Mouse (Mus musculus) embryonic facial prominence, embryonic 12.5 days (tissue): ENCODE measurements at regions not wholly inside any gene's neighbourhood (a gene's known extent, or its start where the extent isn't known, plus 50 kb on each side); places are given as distances from the start of the nearest gene placed in this dataset.

Source experiments
- ATAC-seq: fragments of 200-750 bp; cut with Nextera tagmentation; 2 replicates; pipeline ENCODE4 v1.8.0; 2017; ENCODE audit not compliant: insufficient number of reproducible peaks, insufficient read depth, low FRiP score, low TSS enrichment
- H3K27ac ChIP-seq: fragments of 300-500 bp; sonication (generic); 2 replicates; pipeline ENCODE4 v1.5.1; 2016; ENCODE audit warnings: mild to moderate bottlenecking
- H3K27me3 ChIP-seq: fragments of 300-500 bp; sonication (generic); 2 replicates; pipeline ENCODE4 v1.6.1; 2016; ENCODE audit warnings: mild to moderate bottlenecking, moderate library complexity
- H3K36me3 ChIP-seq: fragments of 300-500 bp; sonication (generic); 2 replicates; pipeline ENCODE4 v1.6.1; 2016; ENCODE audit warnings: mild to moderate bottlenecking
- H3K4me1 ChIP-seq: fragments of 300-500 bp; sonication (generic); 2 replicates; pipeline ENCODE4 v1.6.1; 2016
- H3K4me2 ChIP-seq: fragments of 300-500 bp; sonication (generic); replicated peaks from 2 replicates; pipeline ENCODE4 v1.6.1; 2016; ENCODE audit warnings: mild to moderate bottlenecking, moderate library complexity
- H3K4me3 ChIP-seq: fragments of 300-500 bp; sonication (generic); 2 replicates; pipeline ENCODE4 v1.5.1; 2016; ENCODE audit warnings: mild to moderate bottlenecking
- H3K9ac ChIP-seq: fragments of 300-500 bp; sonication (generic); 2 replicates; pipeline ENCODE4 v1.6.1; 2016; ENCODE audit warnings: mild to moderate bottlenecking, moderate library complexity
- H3K9me3 ChIP-seq: fragments of 300-500 bp; sonication (generic); 2 replicates; pipeline ENCODE4 v1.6.1; 2016; ENCODE audit warnings: mild to moderate bottlenecking, moderate library complexity
- WGBS: fragments of 180-500 bp; shearing (Covaris S2); methylation state at CpG from one replicate; pipeline ENCODE4 v1.1.7; 2016; 5-methylcytosine and 5-hydroxymethylcytosine counted together

DNA sequence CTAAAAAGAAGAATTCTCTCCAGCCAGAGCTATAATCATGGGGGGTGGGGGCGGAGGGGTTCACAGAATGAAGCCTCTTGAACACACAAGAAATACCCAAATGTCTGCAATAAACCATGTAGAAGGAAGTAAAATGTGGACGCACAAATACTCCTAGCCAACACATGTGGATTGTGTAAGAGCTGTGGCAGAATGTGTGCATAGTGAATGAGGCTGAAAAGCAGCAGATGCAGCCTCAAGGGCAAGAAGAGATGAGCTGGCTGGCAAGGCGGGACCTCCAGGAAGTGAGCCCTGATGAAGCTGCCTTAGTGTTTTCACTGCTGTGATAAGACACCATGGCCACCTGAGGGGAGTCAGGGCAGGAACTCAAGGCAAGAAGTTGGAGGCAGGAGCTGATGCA lies 53.3 kb upstream of the Arhgap28 start:
- 89% methylated on average over 3 of the region's 3 CpGs for WGBS
- H3K9me3 ChIP-seq = no peaks in the 10 kb centered on the region
- H3K4me2 ChIP-seq = no peak overlapping the region
- H3K9ac ChIP-seq = no peak overlapping the region
- H3K4me3 ChIP-seq = no peak overlapping the region
- H3K27ac ChIP-seq = no peak overlapping the region
- H3K36me3 ChIP-seq = no peaks in the 10 kb centered on the region
- no peak for ATAC-seq
- H3K4me1 ChIP-seq = no peaks in the 10 kb centered on the region
- H3K27me3 ChIP-seq = no peaks in the 10 kb centered on the region

GRCm38 (mm10) chr17:68060455-68060854 lies 56.5 kb upstream of the Arhgap28 start:
- no peak for ATAC-seq
- H3K27ac ChIP-seq = no peak overlapping the region
- H3K36me3 ChIP-seq = no peaks in the 10 kb centered on the region
- H3K4me3 ChIP-seq = no peak overlapping the region
- no peaks in the 10 kb centered on the region for H3K9me3 ChIP-seq
- no peak overlapping the region for H3K9ac ChIP-seq
- no peaks in the 10 kb centered on the region for H3K27me3 ChIP-seq
- WGBS = 76% methylated on average over 3 of the region's 3 CpGs
- no peak overlapping the region for H3K4me2 ChIP-seq
- no peaks in the 10 kb centered on the region for H3K4me1 ChIP-seq

GRCm38 (mm10) chr17:68065751-68066150 lies 61.8 kb upstream of the Arhgap28 start:
- H3K9me3 ChIP-seq = no peaks in the 10 kb centered on the region
- peaks cover 9% of the 10 kb centered on the region for H3K4me1 ChIP-seq
- no peak overlapping the region for H3K4me2 ChIP-seq
- H3K27me3 ChIP-seq = no peaks in the 10 kb centered on the region
- no peaks in the 10 kb centered on the region for H3K36me3 ChIP-seq
- no peak overlapping the region for H3K4me3 ChIP-seq
- ATAC-seq = no peak
- H3K9ac ChIP-seq = no peak overlapping the region
- 86% methylated on average over 9 of the region's 9 CpGs for WGBS
- no peak overlapping the region for H3K27ac ChIP-seq

DNA sequence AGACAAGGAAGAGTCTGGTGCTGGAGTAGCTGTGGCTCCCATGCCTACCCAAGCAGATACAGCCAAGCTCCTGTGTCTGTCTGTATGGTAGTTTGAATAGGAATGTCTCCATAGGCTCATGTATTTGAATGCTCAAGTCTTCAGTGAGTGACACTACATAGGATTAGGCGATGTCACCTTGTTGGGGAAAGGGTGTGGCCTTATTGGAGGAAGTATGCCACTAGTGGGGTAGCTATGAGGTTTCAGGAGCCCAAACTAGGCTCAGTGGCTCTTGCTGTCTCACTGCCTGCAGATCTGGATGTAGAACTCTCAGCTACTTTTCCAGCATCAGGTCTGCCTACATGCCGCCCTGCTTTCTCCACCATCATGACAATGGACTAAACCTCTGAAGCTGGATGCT lies 62.3 kb upstream of the Arhgap28 start:
- ATAC-seq = no peak
- WGBS = 86% methylated on average over 2 of the region's 2 CpGs
- Histone ChIP-seq H3K9ac (no peak overlapping the region), H3K27ac (no peak overlapping the region), H3K9me3 (no peaks in the 10 kb centered on the region), H3K4me2 (no peak overlapping the region), H3K27me3 (no peaks in the 10 kb centered on the region), H3K4me1 (peaks cover 14% of the 10 kb centered on the region), H3K36me3 (no peaks in the 10 kb centered on the region), H3K4me3 (no peak overlapping the region)

DNA sequence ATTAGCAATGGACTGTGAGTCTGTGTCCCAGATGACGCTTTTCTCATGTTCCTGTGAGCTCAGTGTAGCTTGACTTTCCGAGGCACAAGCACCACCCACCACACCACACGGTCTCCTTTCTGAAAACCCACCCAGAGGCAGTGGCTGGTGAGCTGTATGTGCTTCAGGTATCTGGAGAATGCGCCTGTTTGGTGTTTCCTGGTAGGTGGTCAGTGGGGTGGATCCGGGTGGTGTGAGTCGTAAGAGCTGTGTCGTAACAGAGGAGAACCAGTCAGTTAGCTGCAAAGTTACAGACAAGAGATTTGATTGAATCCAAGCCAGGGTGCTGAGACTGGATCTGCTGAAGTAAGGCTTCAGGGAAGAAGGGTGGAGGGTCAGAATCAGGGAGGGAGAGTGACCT lies 65.1 kb upstream of the Arhgap28 start:
- Histone ChIP-seq H3K27me3 (no peaks in the 10 kb centered on the region), H3K36me3 (no peaks in the 10 kb centered on the region), H3K9ac (no peak overlapping the region), H3K27ac (0 out of 2 replicates have a peak overlapping the region, but pooled peaks have one; percentile 36), H3K4me1 (peaks cover 21% of the 10 kb centered on the region), H3K4me3 (no peak overlapping the region), H3K4me2 (no peak overlapping the region), H3K9me3 (no peaks in the 10 kb centered on the region)
- no peak for ATAC-seq
- WGBS = 66% methylated on average over 7 of the region's 7 CpGs

DNA sequence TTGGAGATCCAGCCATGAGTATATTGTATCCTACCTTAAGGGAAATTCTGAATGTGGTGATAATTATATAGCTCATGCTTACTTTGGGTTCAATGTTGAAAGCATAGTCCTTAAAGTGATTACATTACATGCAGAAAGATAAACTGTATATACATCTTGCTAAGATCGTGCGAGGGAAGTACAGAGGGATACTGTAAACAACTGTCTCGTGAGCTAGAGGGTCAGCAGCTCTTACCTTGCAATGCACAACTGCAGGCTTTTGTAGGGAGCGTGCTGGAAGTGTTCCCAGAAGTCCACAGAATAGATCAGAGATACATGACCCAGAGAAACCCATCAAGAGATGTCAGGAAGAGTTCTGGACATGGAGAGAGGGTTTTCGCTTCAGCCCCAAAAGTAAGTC lies 65.6 kb upstream of the Arhgap28 start:
- WGBS = 75% methylated on average over 5 of the region's 5 CpGs
- H3K36me3 ChIP-seq = no peaks in the 10 kb centered on the region
- H3K27me3 ChIP-seq = no peaks in the 10 kb centered on the region
- ATAC-seq = no peak
- H3K4me3 ChIP-seq = no peak overlapping the region
- peaks cover 21% of the 10 kb centered on the region for H3K4me1 ChIP-seq
- no peak overlapping the region for H3K9ac ChIP-seq
- H3K27ac ChIP-seq = no peak overlapping the region
- no peak overlapping the region for H3K4me2 ChIP-seq
- no peaks in the 10 kb centered on the region for H3K9me3 ChIP-seq

DNA sequence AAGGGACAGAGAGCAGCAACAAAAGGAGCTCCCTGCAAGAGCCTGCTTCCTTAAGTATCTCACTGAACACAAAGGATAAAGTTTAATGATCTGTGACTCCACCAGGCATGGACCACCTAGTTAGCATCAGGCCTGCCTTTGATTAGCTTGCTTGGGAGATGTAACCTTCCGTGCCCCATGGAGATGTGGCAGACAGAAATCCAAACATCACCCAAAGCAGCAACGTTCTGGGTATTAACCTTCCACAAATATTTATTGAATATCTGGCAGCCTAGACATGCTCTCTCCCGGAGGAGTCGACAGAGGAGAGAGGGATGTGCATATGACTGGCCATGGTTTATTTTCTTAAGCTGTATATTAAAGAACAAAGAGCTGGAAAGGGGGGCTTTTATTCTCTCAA lies 67.6 kb upstream of the Arhgap28 start:
- ATAC-seq = no peak

GRCm38 (mm10) chr17:68075712-68076111 lies 71.8 kb upstream of the Arhgap28 start:
- H3K9me3 ChIP-seq = no peaks in the 10 kb centered on the region
- H3K27ac ChIP-seq = peak overlapping the region; percentile 59
- 69% methylated on average over 2 of the region's 2 CpGs for whole genome bisulfite sequencing

More for the DNA sequence above, 67.6 kb upstream of the Arhgap28 start:
- WGBS = 17% methylated on average over 4 of the region's 4 CpGs
- Histone ChIP-seq H3K4me1 (peaks cover 24% of the 10 kb centered on the region), H3K27me3 (no peaks in the 10 kb centered on the region), H3K4me2 (no peak overlapping the region), H3K36me3 (no peaks in the 10 kb centered on the region), H3K9me3 (no peaks in the 10 kb centered on the region), H3K4me3 (no peak overlapping the region), H3K27ac (peak overlapping the region; percentile 72; the same call in 1 of the 2 replicates), H3K9ac (no peak overlapping the region)

DNA sequence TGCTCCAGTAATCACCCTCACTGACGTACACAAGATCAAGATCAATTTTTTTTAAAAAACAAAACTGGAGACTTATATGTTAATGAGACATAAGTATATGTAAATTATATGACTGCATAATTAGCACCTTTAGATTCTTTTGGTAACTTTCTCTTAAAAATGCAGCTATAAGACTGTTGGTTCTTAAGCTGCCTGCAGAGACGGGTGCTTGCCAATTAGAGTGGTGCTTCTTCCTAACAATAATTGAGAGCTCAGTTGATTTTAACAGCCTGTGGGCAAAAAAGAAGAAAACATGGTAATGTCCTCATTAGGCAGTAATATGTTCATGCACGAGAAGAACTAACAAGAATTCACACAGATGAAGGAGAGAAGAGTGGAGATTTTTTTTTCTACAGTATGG lies 74.8 kb upstream of the Arhgap28 start:
- peaks cover 3% of the 10 kb centered on the region for H3K4me1 ChIP-seq
- no peak overlapping the region for H3K4me3 ChIP-seq
- no peaks in the 10 kb centered on the region for H3K9me3 ChIP-seq
- H3K9ac ChIP-seq = no peak overlapping the region
- no peaks in the 10 kb centered on the region for H3K36me3 ChIP-seq
- no peak overlapping the region for H3K27ac ChIP-seq
- WGBS = 77% methylated on average over 3 of the region's 3 CpGs
- ATAC-seq = no peak
- no peak overlapping the region for H3K4me2 ChIP-seq
- no peaks in the 10 kb centered on the region for H3K27me3 ChIP-seq

More at GRCm38 (mm10) chr17:68075712-68076111, 71.8 kb upstream of the Arhgap28 start:
- H3K9ac ChIP-seq = no peak overlapping the region
- H3K27me3 ChIP-seq = no peaks in the 10 kb centered on the region
- ATAC-seq = no peak
- no peaks in the 10 kb centered on the region for H3K36me3 ChIP-seq
- no peak overlapping the region for H3K4me2 ChIP-seq
- no peak overlapping the region for H3K4me3 ChIP-seq
- peaks cover 15% of the 10 kb centered on the region for H3K4me1 ChIP-seq

GRCm38 (mm10) chr17:68084446-68084845 lies 80.5 kb upstream of the Arhgap28 start:
- H3K27me3 ChIP-seq = no peaks in the 10 kb centered on the region
- 87% methylated on average over 2 of the region's 2 CpGs for WGBS
- H3K4me3 ChIP-seq = no peak overlapping the region
- H3K4me2 ChIP-seq = no peak overlapping the region
- H3K4me1 ChIP-seq = 0 out of 2 replicates have a peak, but pooled peaks cover 2% of the 10 kb centered on the region
- no peak overlapping the region for H3K27ac ChIP-seq
- no peaks in the 10 kb centered on the region for H3K36me3 ChIP-seq
- no peak overlapping the region for H3K9ac ChIP-seq
- H3K9me3 ChIP-seq = no peaks in the 10 kb centered on the region
- no peak for ATAC-seq

DNA sequence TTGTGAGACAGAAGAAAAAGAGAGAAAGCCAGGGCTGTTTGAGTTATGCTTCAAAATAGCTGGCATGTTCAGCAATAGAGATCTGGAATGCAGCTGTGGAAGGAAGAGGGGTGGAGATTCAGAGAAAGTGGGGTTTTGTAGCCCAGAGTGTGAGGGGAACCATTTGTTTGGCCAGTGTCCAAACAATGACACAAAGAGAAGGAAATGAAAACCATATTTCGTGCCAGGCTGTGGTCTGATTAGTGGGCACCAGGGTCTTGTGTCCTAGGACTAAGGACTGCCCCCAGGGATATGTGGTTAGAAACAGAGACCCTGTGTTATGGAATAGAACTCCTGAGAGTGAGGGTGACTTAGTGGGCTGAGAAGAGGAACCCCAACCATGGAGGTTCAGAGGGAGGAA lies 83.2 kb upstream of the Arhgap28 start:
- Histone ChIP-seq H3K36me3 (no peaks in the 10 kb centered on the region), H3K27me3 (no peaks in the 10 kb centered on the region), H3K4me1 (0 out of 2 replicates have a peak, but pooled peaks cover 2% of the 10 kb centered on the region), H3K9me3 (no peaks in the 10 kb centered on the region), H3K4me2 (no peak overlapping the region), H3K9ac (no peak overlapping the region), H3K27ac (peak overlapping the region; percentile 36), H3K4me3 (no peak overlapping the region)
- no peak for ATAC-seq
- WGBS = 65% methylated on average over 1 of the region's 1 CpGs

DNA sequence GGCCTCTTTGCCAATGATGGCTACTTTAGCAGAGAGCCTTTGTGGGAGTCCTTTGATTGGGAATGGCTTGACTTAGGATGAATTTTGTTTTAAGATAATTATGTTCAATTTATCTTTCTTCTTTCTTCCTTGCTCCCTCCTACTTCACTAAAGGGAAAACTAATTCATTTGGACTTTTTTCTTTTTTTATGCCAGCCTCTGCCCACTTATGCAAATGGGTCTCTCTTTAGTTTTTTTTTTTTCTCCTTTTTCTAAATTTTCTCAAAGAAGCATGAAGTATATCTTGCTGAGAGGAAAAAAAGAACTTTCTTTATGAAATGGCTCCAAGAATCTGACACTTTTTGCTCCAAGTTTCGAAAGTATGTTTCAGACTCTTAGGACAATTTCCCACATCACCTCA lies 85.3 kb upstream of the Arhgap28 start:
- no peaks in the 10 kb centered on the region for H3K27me3 ChIP-seq
- ATAC-seq = no peak
- no peak overlapping the region for H3K27ac ChIP-seq
- H3K9ac ChIP-seq = no peak overlapping the region
- H3K4me3 ChIP-seq = no peak overlapping the region
- no peak overlapping the region for H3K4me2 ChIP-seq
- H3K36me3 ChIP-seq = no peaks in the 10 kb centered on the region
- 0 out of 2 replicates have a peak, but pooled peaks cover 2% of the 10 kb centered on the region for H3K4me1 ChIP-seq
- WGBS = 91% methylated on average over 1 of the region's 1 CpGs
- H3K9me3 ChIP-seq = no peaks in the 10 kb centered on the region

- no peak overlapping the region for H3K27ac ChIP-seq
- no peak overlapping the region for H3K4me2 ChIP-seq
- no peaks in the 10 kb centered on the region for H3K36me3 ChIP-seq
- H3K4me3 ChIP-seq = no peak overlapping the region
- H3K9ac ChIP-seq = no peak overlapping the region
- H3K27me3 ChIP-seq = no peaks in the 10 kb centered on the region
- WGBS = 83% methylated on average over 1 of the region's 1 CpGs
- 0 out of 2 replicates have a peak, but pooled peaks cover 2% of the 10 kb centered on the region for H3K4me1 ChIP-seq
- no peaks in the 10 kb centered on the region for H3K9me3 ChIP-seq
- no peak for ATAC-seq
Observed at GRCm38 (mm10) chr17:68089830-68090229, 85.9 kb upstream of the Arhgap28 start.
